Mouse (Mus musculus) bone marrow macrophage, adult 2 months (primary cell): ENCODE results near the gene Smim13. TPM values are rescaled to one million over a fixed set of nuclear protein-coding genes. Genes with fewer than 3 reads are reported as not detected.

Experiments used
- H3K27ac ChIP-seq: 2 replicates; pipeline ENCODE4 v1.5.1; 2012; ENCODE audit warnings: low read depth, low read length; ENCODE audit not compliant: insufficient read depth
- H3K4me1 ChIP-seq: 2 replicates; pipeline ENCODE4 v1.6.1; 2012; ENCODE audit warnings: low read length; ENCODE audit not compliant: control insufficient read depth, insufficient read depth
- H3K4me3 ChIP-seq: 2 replicates; pipeline ENCODE4 v1.5.1; 2012; ENCODE audit warnings: mild to moderate bottlenecking, low read length, moderate library complexity; ENCODE audit not compliant: insufficient read depth
- CTCF ChIP-seq: IDR thresholded peaks from 2 replicates; pipeline ENCODE4 v1.5.1; 2012; ENCODE audit warnings: low read depth, mild to moderate bottlenecking, low read length, moderate library complexity
- POLR2A ChIP-seq: IDR thresholded peaks from 2 replicates; pipeline ENCODE4 v1.6.1; 2012; ENCODE audit warnings: mild to moderate bottlenecking, low read depth, low read length, borderline replicate concordance
- polyA plus RNA-seq: library from polyadenylated mRNA; stranded (reverse); fragments of >200 nt; gene quantifications from 2 replicates; pipeline ENCODE4 v1.2.4, GENCODE M21; 2012; ENCODE audit not compliant: missing spikeins, insufficient read depth, insufficient read length

The Smim13 gene
- polyA plus RNA-seq, 1 experiment, result 24.1 TPM

DNA sequence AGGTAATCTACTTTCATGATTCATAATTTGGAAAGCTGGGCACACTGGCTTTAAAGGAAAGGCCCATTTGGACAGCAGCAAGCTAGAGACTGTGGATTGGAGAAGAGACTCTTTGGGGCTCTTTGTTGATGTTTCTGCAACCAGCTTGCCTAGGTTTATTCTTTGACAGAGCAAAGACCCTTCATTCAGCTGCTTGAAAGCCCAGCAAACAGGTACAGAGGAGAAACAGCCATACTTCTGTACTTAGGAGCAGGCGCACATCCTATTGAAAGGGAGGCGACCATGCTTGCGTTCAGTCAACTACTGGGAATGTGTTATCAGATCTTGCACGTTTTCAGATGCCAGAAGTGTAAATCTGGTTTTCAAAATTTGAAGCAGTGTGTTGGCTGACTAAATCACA is 75.0 kb downstream of the Smim13 start:
- TF ChIP-seq POLR2A (no peak), CTCF (no peak)
- Histone ChIP-seq H3K27ac (no peak overlapping the region), H3K4me1 (peaks cover 10% of the 10 kb centered on the region), H3K4me3 (no peak overlapping the region)

DNA sequence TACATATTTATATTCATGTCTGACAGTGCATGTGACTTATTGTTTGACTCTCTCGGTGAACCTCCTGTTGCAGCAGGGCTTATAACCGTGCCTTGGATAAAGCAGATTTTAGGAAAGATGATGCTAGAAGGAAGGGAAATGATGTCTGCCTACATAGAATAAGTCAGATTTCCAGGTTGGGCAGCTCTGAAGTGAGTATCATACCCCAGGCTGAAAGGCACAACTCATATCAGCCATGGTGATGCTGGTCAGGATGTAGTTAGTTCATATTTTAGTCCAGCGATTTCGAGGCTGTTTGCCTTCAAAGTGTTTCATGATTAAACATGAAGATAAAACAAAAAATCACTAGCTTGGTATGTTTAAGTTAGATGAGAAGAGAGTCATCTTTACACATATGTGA is 75.7 kb downstream of the Smim13 start:
- Histone ChIP-seq H3K4me1 (peaks cover 10% of the 10 kb centered on the region), H3K27ac (no peak overlapping the region), H3K4me3 (no peak overlapping the region)
- no peak for TF ChIP-seq POLR2A
- no peak for TF ChIP-seq CTCF

DNA sequence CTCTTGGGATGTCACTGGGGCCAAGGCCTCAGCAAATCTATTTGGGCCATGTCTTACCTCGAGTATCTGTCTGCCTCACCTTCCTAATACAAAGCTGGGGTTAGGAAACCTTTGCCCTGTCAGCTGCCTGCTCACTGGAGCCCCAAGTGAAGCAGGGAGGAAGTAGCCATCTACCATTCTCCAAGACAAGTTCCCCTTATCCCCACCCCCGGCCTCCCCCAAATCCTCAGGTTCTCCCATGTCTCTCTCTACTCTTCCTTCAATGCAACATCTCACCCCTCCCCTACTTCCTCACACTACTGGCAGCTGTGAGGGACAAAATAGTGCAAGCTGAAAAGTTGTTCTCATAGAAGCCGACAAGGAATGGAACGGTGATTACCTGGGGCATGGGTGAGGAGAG is 76.5 kb downstream of the Smim13 start:
- Histone ChIP-seq H3K27ac (no peak overlapping the region), H3K4me1 (peaks cover 16% of the 10 kb centered on the region), H3K4me3 (no peak overlapping the region)
- TF ChIP-seq CTCF, result no peak
- TF ChIP-seq POLR2A, result no peak

Other genes with a start within 250 kb of the Smim13 start
- 42.0 and 47.1 TPM in 2 replicates for gene Pak1ip1, start 248.8 kb upstream of the Smim13 start, polyA plus RNA-seq
- gene Tmem14c, start 233.6 kb upstream of the Smim13 start, polyA plus RNA-seq, result 155 and 161 TPM in 2 replicates
- 1.5 and 2.8 TPM in 2 replicates for gene Mak, start 170.1 kb upstream of the Smim13 start, polyA plus RNA-seq
- 0.66 and 1.1 TPM in 2 replicates for gene Gcm2, start 138.8 kb upstream of the Smim13 start, polyA plus RNA-seq
- not detected in 2 replicates for gene Sycp2l, start 135.5 kb upstream of the Smim13 start, polyA plus RNA-seq
- not detected in 2 replicates for gene Elovl2, start 29.4 kb upstream of the Smim13 start, polyA plus RNA-seq
- gene Gm17364, start 24.1 kb downstream of the Smim13 start, polyA plus RNA-seq, result not detected in 2 replicates
- 10.9 and 16.9 TPM in 2 replicates for gene Nedd9, start 237.5 kb downstream of the Smim13 start, polyA plus RNA-seq